Mouse (Mus musculus): ENCODE results near the gene Prkcb.

The Prkcb gene

DNA sequence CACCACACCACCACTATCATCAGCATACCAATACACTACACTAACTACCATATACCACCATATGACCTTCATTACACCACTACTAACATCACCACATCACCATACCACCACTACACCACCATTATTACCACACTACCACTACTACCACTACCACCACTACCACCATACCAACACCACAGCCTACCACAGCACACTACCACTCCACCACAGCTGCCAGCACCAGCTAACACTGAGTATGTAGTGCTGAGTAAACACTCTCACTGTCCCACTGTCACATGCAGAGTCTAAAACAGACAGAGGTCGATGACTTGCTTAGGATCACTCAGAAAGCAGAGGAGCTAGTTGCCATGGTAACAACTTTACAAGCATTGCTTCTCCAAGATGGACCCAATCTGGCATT, 78.1 kb downstream of the Prkcb start:
- in situ Hi-C loops (cut with MseI, MboI): no loop called here

DNA sequence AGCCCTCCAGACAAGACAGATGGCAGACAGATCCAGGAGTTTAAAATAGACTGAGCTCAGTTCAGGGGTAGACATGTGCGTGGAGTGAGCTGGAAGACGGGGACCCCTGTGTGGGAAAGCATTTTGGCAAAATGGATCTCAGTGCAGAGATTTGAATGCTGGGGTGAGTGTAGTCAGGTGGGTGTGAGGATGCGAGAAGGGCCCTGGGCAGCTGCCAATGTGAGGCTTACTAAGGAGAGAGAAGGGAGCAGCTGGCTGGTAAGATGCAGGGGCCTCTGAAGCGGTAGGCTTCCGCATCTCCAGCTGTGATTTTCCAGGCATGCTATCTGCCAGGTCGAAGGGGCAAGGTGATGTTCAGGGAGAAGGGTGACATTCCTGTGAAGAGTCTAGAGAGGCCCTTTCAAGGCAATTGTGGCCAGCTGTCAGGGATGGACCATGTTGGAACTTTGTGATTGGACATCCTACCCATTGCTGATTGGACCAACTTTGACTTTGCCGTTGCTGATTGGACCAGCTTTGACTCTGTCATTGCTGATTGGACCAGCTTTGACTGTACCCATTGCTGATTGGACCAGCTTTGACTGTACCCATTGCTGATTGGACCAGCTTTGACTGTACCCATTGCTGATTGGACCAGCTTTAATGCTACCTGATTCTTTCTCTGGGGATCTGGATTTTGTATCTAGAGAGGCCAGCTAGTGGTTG, 78.9 kb downstream of the Prkcb start:
- in situ Hi-C loops (cut with MseI, MboI): no loop called here

GRCm38 (mm10) chr7:122370488-122370887, 81.9 kb downstream of the Prkcb start:
- in situ Hi-C loops (cut with MseI, MboI): no loop called here

- in situ Hi-C loops (cut with MseI, MboI): no loop called here
Measured at GRCm38 (mm10) chr7:122371947-122372346, 83.4 kb downstream of the Prkcb start.

DNA sequence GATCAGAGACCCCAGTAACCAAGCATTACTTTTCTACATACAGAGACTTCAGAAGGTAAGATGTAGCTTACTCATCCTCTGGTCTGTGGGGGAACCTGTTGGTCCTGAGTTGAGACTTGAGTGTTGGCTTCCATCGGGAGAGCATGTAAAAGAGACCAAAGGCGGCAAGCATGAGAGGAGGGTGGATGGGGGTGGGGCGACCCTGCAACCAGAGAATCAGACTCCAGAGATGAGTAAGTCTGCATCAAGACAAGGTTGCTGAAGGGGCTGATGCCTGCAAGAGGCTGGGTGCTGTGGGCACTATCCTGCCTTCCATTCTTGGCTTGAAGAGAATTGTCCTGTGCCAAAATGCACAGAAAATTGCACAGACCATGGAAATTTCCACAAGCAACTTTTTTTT, 83.8 kb downstream of the Prkcb start:
- in situ Hi-C loops (cut with MseI, MboI): no loop called here

- in situ Hi-C loops (cut with MseI, MboI): no loop called here
Measured at GRCm38 (mm10) chr7:122376845-122377244, 88.3 kb downstream of the Prkcb start.

GRCm38 (mm10) chr7:122377967-122378366, 89.4 kb downstream of the Prkcb start:
- in situ Hi-C loops (cut with MseI, MboI): no loop called here

GRCm38 (mm10) chr7:122378473-122378872, 89.9 kb downstream of the Prkcb start:
- in situ Hi-C loops (cut with MseI, MboI): no loop called here

GRCm38 (mm10) chr7:122379292-122379691, 90.7 kb downstream of the Prkcb start:
- in situ Hi-C loops (cut with MseI, MboI): no loop called here

DNA sequence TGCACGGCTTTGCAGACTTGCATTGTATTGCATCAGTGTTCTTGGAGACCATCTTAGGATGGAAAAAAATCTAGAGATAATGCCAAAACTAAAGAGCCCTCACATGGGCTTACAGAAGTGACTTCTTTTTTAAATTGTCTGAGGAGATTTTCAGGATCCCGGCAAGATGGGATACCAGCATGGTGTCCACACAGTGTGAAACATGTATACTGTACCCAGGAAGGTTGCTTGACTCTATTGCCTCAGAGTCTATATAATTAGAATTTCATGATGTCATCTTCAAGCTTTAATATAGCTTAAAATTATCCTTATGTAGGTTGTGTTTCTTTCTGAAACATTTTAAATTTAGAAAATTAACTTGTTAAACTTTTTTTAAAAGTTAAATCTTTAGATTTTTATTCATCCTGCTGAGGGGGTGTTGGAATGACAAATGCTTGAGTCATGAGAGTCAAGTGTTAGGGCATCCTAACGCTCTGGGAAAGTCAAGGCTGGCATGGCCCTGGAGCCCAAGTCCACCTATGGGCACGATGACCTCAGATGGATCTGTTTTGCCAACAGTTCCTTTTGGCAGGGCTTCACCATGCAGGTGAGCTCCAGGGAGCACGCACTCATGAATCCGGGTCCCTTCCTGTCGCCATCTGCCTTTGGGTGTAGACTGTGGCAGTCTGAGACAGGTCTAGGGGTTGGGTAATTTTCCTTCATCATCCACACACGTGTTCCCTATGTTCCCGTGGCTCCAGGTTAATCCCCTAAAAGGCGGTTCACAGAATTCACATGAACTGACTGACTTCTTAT, 92.0 kb downstream of the Prkcb start:
- in situ Hi-C loops (cut with MseI, MboI): no loop called here

- in situ Hi-C loops (cut with MseI, MboI): no loop called here
Measured at GRCm38 (mm10) chr7:122381560-122381959, 93.0 kb downstream of the Prkcb start.

DNA sequence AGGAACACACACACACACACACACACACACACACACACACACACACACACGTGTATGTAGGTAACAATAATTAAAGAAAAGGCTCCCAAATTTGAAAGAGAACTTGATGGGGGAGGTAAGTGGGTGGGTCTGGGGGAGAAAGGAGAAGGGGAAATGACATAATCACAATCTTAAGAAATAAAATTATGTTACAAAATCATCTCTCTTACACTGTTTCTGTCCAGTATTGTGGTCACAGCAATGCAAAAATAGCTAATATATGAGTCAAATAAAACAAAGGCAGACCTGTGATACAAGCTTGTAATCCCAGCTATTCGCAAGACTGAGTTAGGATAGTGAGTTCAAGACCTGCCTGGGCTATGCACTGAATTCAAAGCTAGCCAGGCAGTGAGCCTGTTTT, 94.7 kb downstream of the Prkcb start:
- in situ Hi-C loops (cut with MseI, MboI): no loop called here

DNA sequence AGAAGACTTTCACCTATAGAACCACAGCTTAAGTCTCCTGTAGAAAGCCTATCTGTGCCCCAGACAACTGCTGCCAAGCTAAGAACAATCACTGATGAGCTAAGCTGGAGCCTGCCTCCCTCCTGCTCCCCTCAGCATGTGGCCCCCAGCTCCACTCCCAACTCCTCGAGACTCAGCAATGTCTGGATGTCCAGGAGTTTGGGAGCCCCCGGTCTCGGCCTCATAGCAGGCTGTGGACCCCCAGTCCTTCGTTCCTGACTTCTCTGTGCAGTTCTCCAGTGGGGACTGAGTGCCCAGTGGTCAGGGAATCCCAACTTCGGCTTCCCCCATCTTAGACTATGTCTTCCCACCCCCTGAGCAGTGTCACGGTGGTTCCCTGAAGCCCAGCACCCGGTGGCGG, 96.3 kb downstream of the Prkcb start:
- in situ Hi-C loops (cut with MseI, MboI): no loop called here

DNA sequence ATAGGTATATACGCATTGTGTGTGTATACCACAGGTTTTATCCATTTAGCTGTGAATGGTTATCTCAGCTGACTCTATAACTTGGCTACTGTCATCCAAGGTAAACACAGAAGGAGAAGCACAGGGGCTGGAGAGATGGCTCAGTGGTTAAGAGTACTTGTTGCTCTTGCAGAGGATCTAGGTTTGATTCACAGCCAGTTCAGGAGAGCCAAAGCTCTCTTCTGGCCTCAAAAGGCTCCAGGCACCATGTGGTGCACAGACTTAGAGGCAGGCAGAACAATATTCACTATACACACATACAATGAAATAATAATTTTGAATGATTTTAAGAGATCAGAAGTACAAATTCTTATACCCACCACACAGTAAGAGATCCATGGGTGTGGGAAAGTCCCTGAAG, 98.0 kb downstream of the Prkcb start:
- in situ Hi-C loops (cut with MseI, MboI): no loop called here

DNA sequence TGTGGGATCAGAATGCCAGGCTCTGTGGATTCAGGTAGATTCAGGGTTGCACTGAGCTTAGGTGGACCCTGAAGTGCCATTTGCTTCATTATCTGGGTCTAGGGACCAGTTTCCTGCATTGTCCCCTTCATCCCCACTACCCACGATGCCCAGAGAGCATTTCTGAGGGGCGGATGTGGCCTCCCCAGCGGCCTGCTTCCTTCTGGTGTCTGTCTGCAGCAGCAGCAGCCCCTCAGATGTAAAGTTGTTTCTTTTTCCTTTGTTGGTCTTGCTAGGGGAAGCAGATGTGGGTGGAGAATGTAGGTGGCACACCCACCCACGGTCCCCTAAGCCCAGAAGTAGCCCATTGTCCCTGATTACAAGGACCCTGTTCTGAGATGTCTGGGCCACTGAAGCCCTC, 99.3 kb downstream of the Prkcb start:
- in situ Hi-C loops (cut with MseI, MboI): no loop called here

- in situ Hi-C loops (cut with MseI, MboI): no loop called here
Measured at GRCm38 (mm10) chr7:122388858-122389257, 100.3 kb downstream of the Prkcb start.

DNA sequence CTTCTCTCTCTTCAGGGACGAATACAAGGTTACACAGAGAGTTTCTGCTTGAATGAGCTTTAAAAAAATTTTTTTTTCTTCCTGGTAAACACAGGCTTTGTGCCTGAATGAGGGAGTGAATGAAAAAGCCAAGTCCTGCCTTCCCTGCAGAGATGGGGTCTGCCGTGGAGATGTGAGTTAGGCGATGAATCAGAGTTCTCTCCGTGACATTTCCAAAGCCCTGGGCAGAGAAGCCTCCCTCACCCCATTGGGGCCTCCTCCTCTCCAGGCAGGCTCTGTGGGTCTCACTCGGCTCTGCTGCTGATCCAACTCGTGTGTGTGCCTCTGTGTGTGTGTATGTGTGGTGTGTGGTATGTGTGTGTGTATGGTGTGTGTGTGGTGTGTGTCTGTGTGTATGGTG, 101.1 kb downstream of the Prkcb start:
- in situ Hi-C loops (cut with MseI, MboI): no loop called here

- in situ Hi-C loops (cut with MseI, MboI): no loop called here
Measured at GRCm38 (mm10) chr7:122390200-122390599, 101.6 kb downstream of the Prkcb start.

DNA sequence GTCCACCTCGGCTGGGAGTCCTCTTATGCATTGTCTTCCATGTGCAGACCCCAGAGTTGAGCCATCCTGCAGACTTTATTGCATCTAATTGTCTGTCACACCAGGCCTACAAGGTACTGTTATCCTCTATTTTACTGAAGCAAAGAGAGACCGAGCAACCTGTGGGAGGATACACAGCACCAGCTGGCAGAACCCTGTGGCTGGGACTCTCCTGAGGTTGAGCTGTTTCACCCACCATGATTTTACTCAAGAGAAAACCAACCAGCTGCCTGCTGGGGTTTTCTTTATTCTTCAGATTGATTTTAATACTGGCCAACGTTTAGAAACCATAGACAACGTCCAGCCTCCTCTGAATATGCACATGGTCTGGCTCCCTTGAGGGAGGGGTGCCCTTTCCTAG, 102.1 kb downstream of the Prkcb start:
- in situ Hi-C loops (cut with MseI, MboI): no loop called here

- in situ Hi-C loops (cut with MseI, MboI): no loop called here
Measured at GRCm38 (mm10) chr7:122391382-122391781, 102.8 kb downstream of the Prkcb start.

DNA sequence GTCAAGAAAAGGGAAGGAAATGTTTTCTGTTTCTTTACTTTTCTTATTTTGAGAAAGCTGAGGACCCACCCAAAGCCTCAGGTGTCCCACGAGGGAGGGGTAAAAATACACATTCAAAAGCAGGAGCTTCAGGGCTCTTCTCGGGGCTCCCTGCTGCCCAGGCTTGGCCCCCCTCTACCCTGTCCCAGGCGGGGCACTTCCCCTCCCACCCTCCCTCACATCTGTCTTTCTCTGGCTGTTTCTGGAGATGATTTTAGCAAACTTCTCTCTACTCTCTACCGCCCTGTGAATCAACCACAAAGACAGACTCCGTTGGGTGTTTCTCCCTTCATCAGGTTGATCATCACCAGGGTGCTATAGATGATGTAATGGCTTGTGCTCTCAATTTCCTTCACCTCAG, 105.4 kb downstream of the Prkcb start:
- in situ Hi-C loops (cut with MseI, MboI): no loop called here

- in situ Hi-C loops (cut with MseI, MboI): no loop called here
Measured at GRCm38 (mm10) chr7:122395159-122395975, 106.8 kb downstream of the Prkcb start.

- in situ Hi-C loops (cut with MseI, MboI): no loop called here
Measured at GRCm38 (mm10) chr7:122395976-122396315, 107.4 kb downstream of the Prkcb start.

Measured in mouse trophoblast stem cell (cell line).